Mouse (Mus musculus) ES-E14 (cell line): ENCODE results near the gene Acvr1. TPM values are rescaled to one million over a fixed set of nuclear protein-coding genes. Genes with fewer than 3 reads are reported as not detected.

Source experiments
- DNase-seq: peaks from one replicate; pipeline ENCODE4 v3.0.0-alpha.2; 2013; ENCODE audit warnings: low read depth, low spot score
- H3K27ac ChIP-seq: 2 replicates; pipeline ENCODE4 v1.5.1; 2012; ENCODE audit warnings: low read depth, mild to moderate bottlenecking, low read length, moderate library complexity, mixed read lengths; ENCODE audit not compliant: poor library complexity, insufficient read depth, severe bottlenecking
- H3K36me3 ChIP-seq: 2 replicates; pipeline ENCODE4 v1.6.1; 2012; ENCODE audit warnings: mild to moderate bottlenecking, low read length, moderate library complexity, mixed read lengths; ENCODE audit not compliant: control insufficient read depth, poor library complexity, insufficient read depth, severe bottlenecking
- H3K4me1 ChIP-seq, 2 experiments: fragments of 150-350 bp in 1 of 2; sonication (generic) in 1 of 2; 2 replicates each; pipeline ENCODE4 v1.6.1; 2012; ENCODE audit warnings: low read length in 2 of 2, mild to moderate bottlenecking in 1 of 2, mixed read lengths in 1 of 2; ENCODE audit not compliant: control insufficient read depth in 2 of 2, insufficient read depth in 2 of 2, poor library complexity in 1 of 2
- H3K4me3 ChIP-seq, 2 experiments: fragments of 150-350 bp in 1 of 2; sonication (generic) in 1 of 2; 2 replicates each; pipeline ENCODE4 v1.5.1; 2012; ENCODE audit warnings: low read length in 2 of 2, low read depth in 1 of 2, mild to moderate bottlenecking in 1 of 2, mixed read lengths in 1 of 2; ENCODE audit not compliant: insufficient read depth in 1 of 2, poor library complexity in 1 of 2, severe bottlenecking in 1 of 2
- H3K9ac ChIP-seq: 2 replicates; pipeline ENCODE4 v1.6.1; 2012; ENCODE audit warnings: low read depth, mild to moderate bottlenecking, low read length, mixed read lengths; ENCODE audit not compliant: poor library complexity, insufficient read depth, severe bottlenecking
- H3K9me3 ChIP-seq: fragments of 150-350 bp; sonication (generic); 2 replicates; pipeline ENCODE4 v1.6.1; 2012; ENCODE audit warnings: low read depth, mild to moderate bottlenecking, low read length; ENCODE audit not compliant: control insufficient read depth, insufficient read depth
- CHD2 ChIP-seq: IDR thresholded peaks from 2 replicates; pipeline ENCODE4 v1.6.1; 2014; ENCODE audit warnings: mild to moderate bottlenecking, low read depth, low read length, inconsistent platforms
- HCFC1 ChIP-seq: IDR thresholded peaks from 2 replicates; pipeline ENCODE4 v1.6.1; 2012; ENCODE audit warnings: low read length, inconsistent platforms, borderline replicate concordance; ENCODE audit not compliant: insufficient read depth
- MAFK ChIP-seq: IDR thresholded peaks from 2 replicates; pipeline ENCODE4 v1.6.1; 2014; ENCODE audit warnings: mild to moderate bottlenecking, low read depth, low read length, inconsistent platforms; ENCODE audit not compliant: insufficient read depth
- ZC3H11A ChIP-seq: IDR thresholded peaks from 2 replicates; pipeline ENCODE4 v1.6.1; 2012; ENCODE audit warnings: low read depth, mild to moderate bottlenecking, inconsistent platforms, low read length, borderline replicate concordance
- ZNF384 ChIP-seq: IDR thresholded peaks from 2 replicates; pipeline ENCODE4 v1.6.1; 2012; ENCODE audit warnings: low read depth, low read length, inconsistent platforms
- in situ Hi-C, 2 experiments: fragments of 600-800 bp; cut with MboI; formaldehyde crosslinking; loops; one replicate each; pipeline ENCODE4 v1.15.1; 2025; ENCODE audit warnings: low sequenced_read_pairs in 2 of 2, inconsistent platforms in 1 of 2; ENCODE audit not compliant: unreplicated experiment in 2 of 2
- total RNA-seq: library from RNA; depleted of rRNA; stranded (reverse); fragments of 300-350 nt; gene quantifications from 2 replicates; pipeline ENCODE4 v1.2.3, GENCODE M21; 2012

The Acvr1 gene
- total RNA-seq, 1 experiment = 6.6 TPM

DNA sequence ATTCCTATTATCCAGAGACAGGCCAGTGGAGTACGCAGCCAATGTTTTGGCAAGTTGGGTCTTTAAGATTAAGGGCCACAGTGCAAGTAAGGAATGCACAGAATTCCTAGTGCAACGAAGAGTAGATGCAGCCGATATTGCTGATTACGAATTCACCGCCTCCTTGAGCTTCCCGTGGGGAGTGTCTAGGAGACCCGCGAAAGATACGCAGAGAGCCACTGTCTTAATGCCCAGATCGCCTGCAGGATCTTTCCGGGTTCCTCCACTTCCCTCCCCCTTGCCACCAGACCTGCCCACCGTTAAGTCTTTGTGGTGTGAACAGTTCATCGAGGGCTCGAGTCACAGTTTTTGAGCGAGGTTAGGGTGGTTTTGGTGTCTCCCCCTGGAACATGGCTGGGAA, 120.0 kb downstream of the Acvr1 start:
- Histone ChIP-seq H3K4me1 (no peaks in the 10 kb centered on the region), H3K9ac (no peak overlapping the region), H3K4me3 (no peak overlapping the region), H3K36me3 (no peaks in the 10 kb centered on the region), H3K27ac (no peak overlapping the region), H3K9me3 (no peaks in the 10 kb centered on the region)
- no peak for DNase-seq
- in situ Hi-C loops = no loop called here
- TF ChIP-seq HCFC1 (no peak), MAFK (no peak), ZNF384 (no peak), ZC3H11A (no peak), CHD2 (no peak)

GRCm38 (mm10) chr2:58443163-58443562, 123.8 kb downstream of the Acvr1 start:
- DNase-seq = no peak
- Histone ChIP-seq H3K4me3 (no peak overlapping the region), H3K9ac (no peak overlapping the region), H3K4me1 (no peaks in the 10 kb centered on the region), H3K36me3 (no peaks in the 10 kb centered on the region), H3K27ac (no peak overlapping the region), H3K9me3 (no peaks in the 10 kb centered on the region)
- in situ Hi-C loops = no loop called here
- TF ChIP-seq HCFC1 = no peak
- TF ChIP-seq MAFK = no peak
- TF ChIP-seq ZC3H11A = no peak
- no peak for TF ChIP-seq CHD2
- no peak for TF ChIP-seq ZNF384

DNA sequence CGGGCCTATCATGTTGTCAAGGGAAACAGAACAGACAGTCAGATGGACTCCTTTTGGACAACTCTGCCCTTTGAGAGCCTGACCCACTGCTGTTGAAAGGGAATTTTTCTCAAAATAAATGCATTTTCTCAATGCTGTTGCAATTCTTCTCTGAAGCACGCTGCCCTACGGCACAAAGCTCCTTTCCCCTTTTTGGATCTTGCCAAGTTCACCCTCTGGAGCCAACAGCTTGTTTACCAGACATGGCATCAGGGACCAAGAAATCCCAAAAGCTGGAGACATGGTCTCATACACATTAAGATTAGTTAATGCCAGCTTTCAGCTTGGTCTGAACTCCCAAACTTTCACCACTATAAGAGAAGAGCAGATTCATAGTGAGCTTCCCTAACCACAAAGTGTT, 130.0 kb downstream of the Acvr1 start:
- Histone ChIP-seq H3K9ac (no peak overlapping the region), H3K9me3 (no peaks in the 10 kb centered on the region), H3K4me3 (no peak overlapping the region), H3K4me1 (no peaks in the 10 kb centered on the region), H3K36me3 (no peaks in the 10 kb centered on the region), H3K27ac (no peak overlapping the region)
- no peak for TF ChIP-seq ZNF384
- TF ChIP-seq MAFK = no peak
- no peak for TF ChIP-seq CHD2
- no peak for TF ChIP-seq HCFC1
- TF ChIP-seq ZC3H11A = no peak
- no peak for DNase-seq
- in situ Hi-C loops = no loop called here

DNA sequence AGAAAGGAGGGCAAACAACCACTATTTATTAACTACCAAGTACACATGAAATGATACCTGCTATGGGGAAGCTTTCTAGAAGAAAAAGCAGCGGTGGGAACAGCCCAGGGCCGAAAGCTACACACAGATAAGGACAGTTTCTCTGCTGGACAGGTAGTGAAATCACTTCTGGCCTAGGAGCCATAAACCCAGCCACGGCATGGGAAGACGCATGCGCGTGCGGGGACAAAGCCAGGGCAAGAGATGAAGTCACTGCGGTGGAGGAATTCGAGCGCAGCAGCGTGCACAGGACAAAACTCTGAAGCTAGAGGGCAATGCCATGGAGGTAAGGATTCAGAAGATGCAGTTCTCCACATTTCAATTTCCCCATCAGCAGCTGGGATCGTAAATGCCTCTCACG, 131.4 kb downstream of the Acvr1 start:
- DNase-seq = no peak
- TF ChIP-seq HCFC1 (no peak), CHD2 (no peak), MAFK (no peak), ZNF384 (no peak), ZC3H11A (no peak)
- no peaks in the 10 kb centered on the region for H3K36me3 ChIP-seq
- H3K4me3 ChIP-seq = no peak overlapping the region
- H3K9me3 ChIP-seq = no peaks in the 10 kb centered on the region
- no peaks in the 10 kb centered on the region for H3K4me1 ChIP-seq
- H3K27ac ChIP-seq = no peak overlapping the region
- in situ Hi-C loops = no loop called here
- H3K9ac ChIP-seq = no peak overlapping the region

DNA sequence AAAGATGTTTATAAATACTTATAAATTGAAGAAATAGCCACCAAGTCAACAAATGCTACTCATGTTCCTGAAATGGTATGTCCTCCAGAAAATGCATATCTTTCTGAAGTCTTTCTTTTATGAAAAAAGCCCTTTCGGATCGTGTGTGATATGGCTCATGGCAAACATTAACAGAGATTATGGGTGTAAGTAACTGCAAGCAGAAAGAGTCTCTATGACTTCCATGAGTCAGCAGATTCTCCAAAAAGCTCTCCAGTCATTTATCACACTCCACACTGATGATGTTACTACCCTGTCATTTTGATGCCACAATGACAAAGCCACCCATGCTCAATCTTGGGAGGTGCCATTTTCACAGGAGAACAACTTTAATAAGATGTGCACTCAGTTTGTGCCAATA, 132.5 kb downstream of the Acvr1 start:
- in situ Hi-C loops = no loop called here
- Histone ChIP-seq H3K36me3 (no peaks in the 10 kb centered on the region), H3K27ac (no peak overlapping the region), H3K9ac (no peak overlapping the region), H3K4me1 (no peaks in the 10 kb centered on the region), H3K9me3 (no peaks in the 10 kb centered on the region), H3K4me3 (no peak overlapping the region)
- TF ChIP-seq ZC3H11A = no peak
- TF ChIP-seq CHD2 = no peak
- no peak for TF ChIP-seq HCFC1
- TF ChIP-seq ZNF384 = no peak
- TF ChIP-seq MAFK = no peak
- DNase-seq = no peak
